Mouse (Mus musculus): ENCODE data around the gene Dntt.
A peak's percentile ranks its signal among the peaks of the same experiment; 100 is the strongest.

Dntt gene

GRCm38 (mm10) chr19:41053530-41053929 lies 24.5 kb downstream of the Dntt start:
- peak; percentile 68 for DNase-seq (ENCODE audit: low read depth, low spot score)

GRCm38 (mm10) chr19:41054702-41055101 lies 25.6 kb downstream of the Dntt start:
- DNase-seq (ENCODE audit: low read depth, low spot score) = no peak

DNA sequence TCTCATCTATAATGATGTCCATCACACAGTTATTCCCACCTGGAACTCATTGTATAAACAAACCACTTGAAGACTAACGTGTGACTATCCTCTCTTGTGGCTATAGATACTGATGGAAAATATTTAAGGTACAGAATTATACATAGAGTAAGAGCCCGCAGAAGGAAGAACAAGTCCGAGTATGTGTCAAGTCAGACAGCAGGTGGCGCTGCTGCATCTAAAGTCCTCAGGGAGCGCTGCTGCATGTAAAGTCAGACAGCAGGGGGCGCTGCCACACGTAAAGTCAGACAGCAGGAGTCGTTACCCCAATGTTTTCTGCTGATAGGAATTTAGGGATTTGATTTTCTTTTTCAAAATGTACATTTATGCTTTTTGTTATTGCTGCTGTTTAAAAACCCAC lies 42.4 kb downstream of the Dntt start:
- peak; percentile 95 for DNase-seq (ENCODE audit: low read depth, low spot score)

DNA sequence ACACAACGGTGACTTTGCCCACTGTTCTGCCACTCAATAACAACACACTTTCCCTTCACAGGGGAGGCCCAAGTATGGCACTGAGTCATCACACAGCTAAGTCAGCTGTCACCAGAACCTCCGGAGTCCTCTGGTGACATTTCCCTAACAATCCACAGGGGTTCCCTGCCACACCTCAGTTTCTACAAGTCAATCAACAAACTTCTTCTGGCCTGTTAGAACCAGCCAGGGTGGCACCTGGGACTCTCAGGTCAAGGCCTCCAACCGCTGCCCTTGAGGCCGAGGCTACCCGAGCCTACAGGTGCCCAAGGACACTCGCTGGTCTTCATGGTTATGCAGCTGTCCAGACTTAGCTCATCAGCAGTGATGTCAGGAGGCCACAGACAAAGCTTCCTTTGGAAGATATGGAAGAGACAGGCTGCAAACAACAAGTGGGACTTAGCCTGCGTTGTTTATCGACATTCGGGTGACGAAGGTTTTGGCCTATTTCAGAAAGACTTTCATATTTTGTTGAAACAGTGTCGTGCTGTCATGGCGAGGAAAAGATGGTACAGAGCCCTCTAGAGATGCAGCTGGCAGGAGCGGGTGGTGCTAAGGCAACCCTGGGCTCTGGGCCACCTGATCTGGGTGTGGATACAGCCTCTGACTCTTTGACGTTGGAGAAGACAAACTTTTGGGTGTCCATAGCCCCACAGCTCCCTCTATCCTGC lies 44.8 kb downstream of the Dntt start:
- DNase-seq (ENCODE audit: low read depth, low spot score) = peak; percentile 39

- no peak for DNase-seq (ENCODE audit: low read depth, low spot score)
These were observed 47.8 kb downstream of the Dntt start, which contains the start of gene Opalin for GRCm38 (mm10) chr19:41076906-41077305. TSS of gene Opalin (minus strand) at chr19:41077113.

DNA sequence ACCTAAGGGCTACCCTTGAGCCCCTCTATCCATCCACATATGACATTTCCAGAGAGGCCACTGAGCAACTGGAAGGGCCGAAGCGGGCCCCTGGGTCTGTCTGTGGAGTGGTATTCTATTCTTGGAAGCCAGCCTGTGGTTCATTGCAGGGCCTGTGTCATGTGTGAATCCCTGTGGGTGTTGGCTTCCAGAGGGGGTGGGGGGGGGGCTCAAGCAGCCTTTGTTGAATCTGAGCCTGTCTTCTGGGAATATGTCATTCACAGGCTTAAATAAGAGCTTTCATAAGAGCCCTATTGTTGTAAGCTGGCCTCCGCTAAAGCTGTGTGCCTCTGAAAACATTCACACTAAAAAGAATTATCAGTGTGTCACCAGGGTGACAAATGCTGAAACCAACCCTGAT lies 52.5 kb downstream of the Dntt start:
- DNase-seq (ENCODE audit: low read depth, low spot score) = no peak

DNA sequence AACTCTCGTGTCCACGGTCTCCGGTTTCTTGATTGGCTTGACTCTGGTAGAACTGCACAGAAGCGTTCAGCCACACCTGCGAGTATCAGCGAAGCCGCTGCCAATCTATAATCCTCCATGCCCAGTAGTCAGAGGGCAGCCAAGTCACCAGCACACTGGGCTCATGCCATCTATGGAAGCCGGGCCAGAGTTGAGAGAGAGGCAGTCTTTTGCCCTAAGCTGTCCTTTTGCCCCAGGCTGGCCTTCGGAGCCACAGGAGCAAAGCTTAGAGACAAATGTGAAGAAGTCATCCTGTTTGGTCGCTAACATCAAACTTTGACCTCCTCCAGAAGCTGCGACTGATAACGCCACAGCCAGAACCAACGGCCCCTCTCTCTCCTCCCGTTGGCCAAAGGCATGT lies 54.6 kb downstream of the Dntt start:
- DNase-seq (ENCODE audit: low read depth, low spot score) = no peak

DNA sequence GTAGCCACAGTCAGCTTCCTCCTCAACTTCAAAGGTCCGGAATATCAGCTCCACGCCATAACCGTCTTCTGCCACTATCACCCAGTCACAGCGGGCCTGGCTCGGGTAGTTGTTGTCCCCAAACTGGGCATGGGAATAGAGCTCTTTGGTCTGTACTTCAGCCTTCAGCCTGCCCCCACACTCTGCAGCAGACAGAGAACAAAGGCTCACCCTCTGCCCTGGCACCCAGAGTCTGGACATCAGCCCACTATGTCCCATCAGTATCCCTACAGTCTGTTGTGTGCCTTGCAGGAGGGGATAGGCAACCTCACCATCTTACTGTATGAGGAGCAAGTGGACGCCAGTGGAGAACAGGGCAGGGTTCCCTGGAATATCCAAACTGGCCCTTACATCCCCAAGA lies 57.2 kb downstream of the Dntt start:
- DNase-seq (ENCODE audit: low read depth, low spot score) = no peak

DNA sequence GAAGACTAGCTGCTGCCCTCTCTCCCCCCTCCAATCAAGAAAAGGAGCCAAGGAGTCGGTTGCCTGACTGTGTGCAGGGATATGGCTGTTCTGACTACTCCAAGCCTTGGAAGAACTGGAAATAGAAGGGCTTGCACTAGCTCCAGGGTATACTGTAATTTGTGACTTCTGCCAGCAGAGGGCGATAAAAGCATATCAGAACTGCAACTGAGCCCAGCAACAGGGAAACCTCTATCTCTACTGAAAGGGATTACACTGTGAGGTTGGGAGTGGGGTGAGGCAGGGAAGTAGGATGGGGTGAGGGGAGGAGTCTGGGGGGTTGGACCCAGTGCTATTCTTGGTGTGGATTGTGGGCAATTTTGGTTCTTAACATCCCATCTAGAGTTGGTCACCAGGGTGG lies 57.6 kb downstream of the Dntt start:
- DNase-seq (ENCODE audit: low read depth, low spot score) = peak; percentile 82

DNA sequence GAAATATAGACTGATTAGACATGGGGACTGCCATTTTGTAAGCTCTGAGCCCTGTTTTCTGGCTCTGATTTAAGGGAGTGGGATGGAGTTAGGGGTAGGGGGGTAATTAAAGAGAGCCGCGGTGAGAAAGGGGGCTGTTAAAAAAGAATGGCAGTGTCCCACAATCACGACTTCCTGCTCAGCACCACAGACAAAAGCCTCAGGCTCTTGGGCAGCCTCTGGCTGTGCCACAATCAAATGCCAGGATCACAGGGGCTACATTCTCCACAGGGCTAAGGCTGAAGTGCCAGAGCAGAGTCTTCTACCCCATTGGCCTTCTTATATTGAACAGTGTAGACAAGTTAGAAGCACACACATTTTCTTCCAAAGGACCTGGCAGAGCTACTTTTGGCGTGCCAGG lies 58.8 kb downstream of the Dntt start:
- no peak for DNase-seq (ENCODE audit: low read depth, low spot score)

- peak; percentile 9 for DNase-seq (ENCODE audit: low read depth, low spot score)
These were observed 59.4 kb downstream of the Dntt start for GRCm38 (mm10) chr19:41088491-41088890.

GRCm38 (mm10) chr19:41089833-41090232 lies 60.8 kb downstream of the Dntt start:
- DNase-seq (ENCODE audit: low read depth, low spot score) = peak; percentile 76

DNA sequence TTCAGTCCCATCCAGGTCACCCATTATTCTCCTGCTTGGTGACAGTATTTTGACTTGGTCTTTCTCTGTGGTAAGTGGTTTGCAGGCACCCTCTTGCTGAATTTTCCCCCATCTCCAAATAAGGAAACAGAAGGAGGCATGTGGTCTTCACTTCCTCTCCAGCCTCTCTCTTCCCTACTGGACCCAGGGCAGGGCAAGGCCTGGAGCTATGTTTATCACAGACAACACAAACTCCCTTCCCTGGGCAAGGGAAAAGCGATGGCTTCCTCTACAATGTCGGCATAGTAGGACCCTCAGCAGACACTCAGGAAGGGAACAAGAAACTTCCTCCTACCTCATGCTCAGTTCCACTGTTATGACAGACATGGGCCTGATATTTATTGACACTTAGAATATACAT lies 62.8 kb downstream of the Dntt start:
- DNase-seq (ENCODE audit: low read depth, low spot score) = no peak

- DNase-seq (ENCODE audit: low read depth, low spot score) = no peak
These were observed 68.0 kb downstream of the Dntt start for GRCm38 (mm10) chr19:41097038-41097437.

- no peak for DNase-seq (ENCODE audit: low read depth, low spot score)
These were observed 71.8 kb downstream of the Dntt start for GRCm38 (mm10) chr19:41100863-41101262.

GRCm38 (mm10) chr19:41101390-41101789 lies 72.3 kb downstream of the Dntt start:
- DNase-seq (ENCODE audit: low read depth, low spot score) = no peak

DNA sequence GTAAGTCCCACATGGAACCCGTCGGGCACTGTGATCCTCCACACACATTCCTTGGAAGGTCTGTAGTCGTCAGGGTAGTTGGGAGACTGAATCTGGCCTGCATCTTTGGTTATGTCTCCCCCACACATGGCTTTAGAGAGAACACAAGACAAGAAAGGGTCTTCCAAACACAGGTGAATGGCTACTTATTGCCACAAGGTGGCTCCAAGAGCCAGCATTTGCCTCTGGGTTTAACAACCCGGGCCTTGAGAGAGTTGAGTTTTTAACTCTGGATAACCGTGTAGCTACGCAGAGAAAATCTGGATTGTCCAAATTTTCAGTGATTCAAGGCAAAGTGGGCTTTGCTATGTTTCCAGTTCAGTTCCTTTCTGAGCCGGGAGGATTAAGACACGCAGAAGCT lies 75.8 kb downstream of the Dntt start:
- DNase-seq (ENCODE audit: low read depth, low spot score) = peak; percentile 46

GRCm38 (mm10) chr19:41107530-41107929 lies 78.5 kb downstream of the Dntt start:
- no peak for DNase-seq (ENCODE audit: low read depth, low spot score)

DNA sequence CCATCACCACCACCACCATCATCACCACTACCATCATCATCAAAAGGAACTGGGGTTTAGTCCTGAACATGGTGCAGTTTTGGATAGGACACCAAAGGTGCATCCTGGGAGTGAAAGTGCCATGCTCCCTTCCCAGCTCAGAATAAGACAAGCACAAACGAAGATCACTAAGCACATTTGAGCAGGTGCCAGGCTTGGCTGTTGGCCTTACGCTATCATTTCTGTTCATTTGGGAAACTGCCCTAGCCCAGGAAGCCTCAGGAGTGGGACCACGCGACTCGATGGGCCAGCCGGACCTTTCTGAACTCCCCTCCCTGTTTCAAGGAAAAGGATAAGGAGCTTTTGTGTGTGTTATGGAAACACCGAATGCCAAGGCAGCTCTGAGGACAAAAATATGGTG lies 79.6 kb downstream of the Dntt start:
- DNase-seq (ENCODE audit: low read depth, low spot score) = no peak

Measured in ES-CJ7 (cell line).